Mouse (Mus musculus) hindbrain, embryonic 11.5 days (tissue): ENCODE data around the gene Abracl. TPM values are rescaled to one million over a fixed set of nuclear protein-coding genes. Genes with fewer than 3 reads are reported as not detected.

Source experiments
- ATAC-seq: fragments of 200-750 bp; cut with Nextera tagmentation; 2 replicates; pipeline ENCODE4 v1.8.0; 2017; ENCODE audit warnings: mild to moderate bottlenecking, moderate TSS enrichment, moderate library complexity; ENCODE audit not compliant: low FRiP score
- DNase-seq: peaks from one replicate; pipeline ENCODE4 v3.0.0-alpha.2; 2015; ENCODE audit warnings: low spot score
- H3K27ac ChIP-seq: fragments of 300-500 bp; sonication (generic); 2 replicates; pipeline ENCODE4 v1.5.1; 2014; ENCODE audit warnings: mild to moderate bottlenecking, low read depth, low read length
- H3K27me3 ChIP-seq: fragments of 300-500 bp; sonication (generic); 2 replicates; pipeline ENCODE4 v1.6.1; 2014; ENCODE audit warnings: mild to moderate bottlenecking, low read length, moderate library complexity, mixed read lengths; ENCODE audit not compliant: control insufficient read depth, insufficient read depth
- H3K36me3 ChIP-seq: fragments of 300-500 bp; sonication (generic); 2 replicates; pipeline ENCODE4 v1.6.1; 2014; ENCODE audit warnings: mild to moderate bottlenecking, low read length, moderate library complexity, mixed read lengths; ENCODE audit not compliant: control insufficient read depth, insufficient read depth
- H3K4me1 ChIP-seq: fragments of 300-500 bp; sonication (generic); replicated peaks from 2 replicates; pipeline ENCODE4 v1.6.1; 2014; ENCODE audit warnings: low read length, mixed read lengths; ENCODE audit not compliant: control insufficient read depth, insufficient read depth
- H3K4me2 ChIP-seq: fragments of 300-500 bp; sonication (generic); replicated peaks from 2 replicates; pipeline ENCODE4 v1.6.1; 2014; ENCODE audit warnings: mild to moderate bottlenecking, low read depth, low read length
- H3K4me3 ChIP-seq: fragments of 300-500 bp; sonication (generic); 2 replicates; pipeline ENCODE4 v1.5.1; 2014; ENCODE audit warnings: low read depth, low read length
- H3K9ac ChIP-seq: fragments of 300-500 bp; sonication (generic); 2 replicates; pipeline ENCODE4 v1.6.1; 2014; ENCODE audit warnings: low read depth, low read length
- H3K9me3 ChIP-seq: fragments of 300-500 bp; sonication (generic); 2 replicates; pipeline ENCODE4 v1.6.1; 2016; ENCODE audit warnings: low read length; ENCODE audit not compliant: control insufficient read depth
- WGBS: fragments of 180-500 bp; shearing (Covaris S2); extraction: QIAGEN DNeasy Blood & Tissue Kit; methylation state at CpG from one replicate; pipeline ENCODE4 v1.1.7; 2014; 5-methylcytosine and 5-hydroxymethylcytosine counted together
- polyA plus RNA-seq: library from polyadenylated mRNA; unstranded; fragments of >200 nt; fragmentation: Nextera tagmentation; extraction: Ambion mirVana; gene quantifications from 2 replicates; pipeline ENCODE4 v1.2.1, GENCODE M21; 2014

The Abracl gene
- polyA plus RNA-seq, 1 experiment from 2014 or later, result 223 TPM

DNA sequence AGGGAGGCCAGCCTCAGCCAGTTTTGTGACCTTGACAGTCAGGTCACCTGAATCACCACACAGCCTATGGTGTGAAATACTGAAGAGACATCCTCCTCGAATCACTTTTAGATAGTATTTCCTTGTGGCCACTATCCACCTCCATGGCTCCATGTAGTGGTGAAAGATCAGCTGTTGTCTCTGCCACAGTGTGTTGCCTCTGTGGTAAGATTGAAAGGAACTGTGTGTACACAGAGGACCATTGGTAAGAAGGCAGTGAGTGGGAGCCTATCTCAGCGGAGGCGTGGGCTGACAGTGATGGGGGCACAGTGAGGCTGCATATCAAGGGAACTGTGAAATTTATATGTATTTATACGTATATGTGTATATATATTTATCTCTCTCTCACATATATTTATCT, 38.4 kb upstream of the Abracl start:
- Histone ChIP-seq H3K27ac (no peak overlapping the region), H3K4me1 (no peaks in the 10 kb centered on the region), H3K9me3 (no peaks in the 10 kb centered on the region), H3K4me3 (no peak overlapping the region), H3K36me3 (no peaks in the 10 kb centered on the region), H3K27me3 (no peaks in the 10 kb centered on the region), H3K4me2 (no peak overlapping the region), H3K9ac (no peak overlapping the region)
- WGBS, result 91% methylated on average over 4 of the region's 4 CpGs
- ATAC-seq, result no peak
- DNase-seq, result no peak

DNA sequence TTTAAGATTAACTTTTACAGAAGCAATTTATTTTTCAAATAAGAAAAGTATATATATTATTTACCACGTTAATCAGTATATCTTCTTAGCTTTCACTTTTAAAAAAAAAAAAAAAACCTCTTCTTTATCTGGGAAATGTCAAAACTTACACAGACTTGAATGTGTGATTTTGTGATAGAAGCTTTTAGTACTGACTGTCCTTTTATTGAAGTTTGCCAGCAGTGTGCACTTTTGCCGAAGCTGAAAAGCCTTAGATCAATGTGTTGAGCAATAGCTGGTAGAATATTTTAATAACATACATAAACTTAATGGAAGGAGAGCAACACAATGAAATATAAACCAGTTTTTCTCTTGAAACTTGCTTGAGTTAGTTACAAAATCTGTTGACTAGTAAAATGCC, 37.7 kb upstream of the Abracl start:
- WGBS, result 96% methylated on average over 2 of the region's 2 CpGs
- Histone ChIP-seq H3K9ac (no peak overlapping the region), H3K36me3 (no peaks in the 10 kb centered on the region), H3K9me3 (no peaks in the 10 kb centered on the region), H3K4me3 (no peak overlapping the region), H3K27ac (no peak overlapping the region), H3K4me1 (no peaks in the 10 kb centered on the region), H3K27me3 (no peaks in the 10 kb centered on the region), H3K4me2 (no peak overlapping the region)
- ATAC-seq, result no peak
- DNase-seq, result no peak

DNA sequence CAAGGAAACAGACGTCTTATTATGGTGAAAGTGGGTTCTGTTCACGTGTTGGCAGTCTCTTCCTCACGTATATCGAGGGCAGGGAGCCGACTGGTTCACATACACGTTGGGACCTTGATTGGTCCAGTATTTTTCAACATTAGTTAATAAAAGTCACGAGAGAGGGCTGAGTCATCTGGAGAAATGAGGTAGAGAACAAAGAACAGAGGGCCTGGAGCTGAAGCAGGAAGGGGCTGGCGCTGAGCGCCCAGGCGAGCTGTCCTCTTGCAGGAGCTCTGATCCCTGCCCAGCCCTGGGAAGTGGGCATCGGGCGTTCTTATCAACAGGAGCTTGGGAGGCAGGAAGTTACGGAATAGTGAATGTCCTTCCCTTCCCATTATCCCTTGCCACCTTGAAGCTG, 36.7 kb upstream of the Abracl start:
- H3K27ac ChIP-seq, result no peak overlapping the region
- H3K36me3 ChIP-seq, result no peaks in the 10 kb centered on the region
- ATAC-seq (no peak), DNase-seq (no peak)
- WGBS, result 90% methylated on average over 13 of the region's 13 CpGs
- no peak overlapping the region for H3K4me3 ChIP-seq
- H3K9ac ChIP-seq, result no peak overlapping the region
- no peak overlapping the region for H3K4me2 ChIP-seq
- no peaks in the 10 kb centered on the region for H3K9me3 ChIP-seq
- no peaks in the 10 kb centered on the region for H3K4me1 ChIP-seq
- H3K27me3 ChIP-seq, result no peaks in the 10 kb centered on the region

DNA sequence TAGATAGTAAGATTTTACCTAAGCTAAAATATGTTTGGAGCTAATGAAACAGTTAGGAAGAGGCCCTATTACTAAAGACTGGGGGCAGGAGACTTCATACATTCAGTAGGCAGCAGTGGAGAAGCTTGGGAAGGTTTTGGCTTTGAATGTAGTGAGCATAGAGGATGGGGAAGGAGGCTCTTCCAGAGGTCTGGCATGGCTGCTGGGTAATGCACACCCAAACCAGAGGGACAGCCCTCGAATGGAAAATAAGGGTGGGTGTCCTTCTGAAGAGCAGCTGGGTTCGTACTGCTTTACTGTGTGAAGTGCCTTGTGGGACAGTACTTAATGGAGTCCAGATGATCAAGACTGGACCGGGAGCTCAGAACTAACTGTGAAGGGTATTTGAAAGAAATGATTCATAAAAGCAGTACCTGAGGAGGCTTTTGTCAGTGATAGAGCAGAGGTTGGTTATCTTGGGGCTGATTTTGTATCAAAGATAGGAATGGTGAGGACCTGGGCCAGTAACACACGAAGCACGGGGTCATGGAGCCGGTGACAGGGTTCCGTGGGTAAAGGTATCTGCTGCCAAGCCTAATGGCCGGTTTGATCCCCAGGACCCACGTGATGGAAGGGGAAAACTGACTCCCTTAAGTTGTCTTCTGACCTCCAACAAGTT, 35.7 kb upstream of the Abracl start:
- no peak overlapping the region for H3K27ac ChIP-seq
- no peak overlapping the region for H3K9ac ChIP-seq
- 90% methylated on average over 9 of the region's 9 CpGs for WGBS
- no peak overlapping the region for H3K4me3 ChIP-seq
- no peaks in the 10 kb centered on the region for H3K27me3 ChIP-seq
- ATAC-seq, result no peak
- DNase-seq, result no peak
- no peak overlapping the region for H3K4me2 ChIP-seq
- H3K36me3 ChIP-seq, result no peaks in the 10 kb centered on the region
- H3K9me3 ChIP-seq, result no peaks in the 10 kb centered on the region
- H3K4me1 ChIP-seq, result no peaks in the 10 kb centered on the region

DNA sequence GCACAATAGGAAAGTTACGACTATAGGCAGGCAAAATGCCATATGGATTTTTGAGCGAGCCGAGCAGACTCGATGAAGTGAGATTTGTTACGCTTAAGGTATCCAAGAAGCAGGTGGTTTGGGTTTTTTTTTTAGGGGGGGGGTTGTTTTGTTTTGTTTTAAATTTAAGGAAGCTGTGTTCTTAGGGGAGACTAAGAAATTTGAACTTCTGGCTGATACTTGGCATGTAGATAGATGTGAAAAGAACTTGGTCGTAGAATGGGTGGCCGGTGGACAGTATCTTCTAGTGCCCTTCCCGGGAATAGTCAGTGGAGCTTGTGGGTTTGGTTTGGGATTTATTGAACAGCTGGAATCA, 33.3 kb upstream of the Abracl start:
- DNase-seq, result no peak
- Histone ChIP-seq H3K27ac (peak overlapping the region; percentile 95; the same call in 1 of the 2 replicates), H3K36me3 (no peaks in the 10 kb centered on the region), H3K4me1 (no peaks in the 10 kb centered on the region), H3K9ac (peak overlapping the region; percentile 95), H3K4me3 (peak overlapping the region; percentile 97), H3K9me3 (no peaks in the 10 kb centered on the region), H3K27me3 (no peaks in the 10 kb centered on the region), H3K4me2 (peak overlapping the region; percentile 74)
- no peak for ATAC-seq
- 0% methylated on average over 8 of the region's 8 CpGs for WGBS

DNA sequence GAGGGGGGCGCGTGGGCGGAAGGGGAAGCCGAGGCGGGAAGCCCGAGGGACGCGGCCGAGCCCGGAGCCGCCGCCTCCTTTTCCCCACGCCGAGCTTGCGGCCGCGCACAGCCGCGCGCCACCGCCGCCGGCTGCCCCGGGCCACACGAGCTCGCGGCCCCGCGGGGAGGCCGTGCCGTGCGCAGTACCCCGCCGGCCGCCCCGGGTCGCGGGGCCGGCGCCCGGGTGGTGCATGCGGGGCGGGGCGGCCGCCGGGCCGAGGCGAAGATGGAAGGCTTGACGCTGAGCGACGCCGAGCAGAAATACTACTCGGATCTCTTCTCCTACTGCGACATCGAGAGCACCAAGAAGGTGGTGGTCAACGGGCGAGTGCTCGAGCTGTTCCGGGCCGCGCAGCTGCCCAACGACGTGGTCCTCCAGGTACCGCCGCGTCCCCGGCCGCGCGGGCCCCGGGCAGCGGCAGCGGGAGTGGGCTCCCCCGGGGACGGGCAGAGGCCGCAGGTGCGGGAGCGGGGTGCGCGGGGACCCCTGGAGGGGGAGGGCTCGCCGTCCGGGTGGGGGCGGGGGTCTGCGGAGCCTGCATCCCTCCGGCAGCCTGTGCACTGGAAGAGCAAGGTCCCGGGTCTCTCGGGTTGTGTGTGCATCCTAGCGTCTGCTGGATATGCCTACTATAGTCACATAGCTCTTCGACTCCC, 32.8 kb upstream of the Abracl start, which contains the start of gene Reps1:
Gene Reps1 (plus strand): TSS at position 166 of the 695 bp plus-strand sequence.
- WGBS, result 0% methylated on average over 24 of the region's 90 CpGs
- peak within 1 kb of the TSS; percentile 95 for H3K9ac ChIP-seq
- peak within 1 kb of the TSS; percentile 74 for H3K4me2 ChIP-seq
- ATAC-seq (peak; percentile 86), DNase-seq (peak; percentile 66)
- H3K27me3 ChIP-seq, result no peaks in the 10 kb centered on the region
- H3K4me3 ChIP-seq, result peak within 1 kb of the TSS; percentile 97
- H3K36me3 ChIP-seq, result no peaks in the 10 kb centered on the region
- no peaks in the 10 kb centered on the region for H3K4me1 ChIP-seq
- H3K9me3 ChIP-seq, result no peaks in the 10 kb centered on the region
- H3K27ac ChIP-seq, result peak within 1 kb of the TSS; percentile 95

DNA sequence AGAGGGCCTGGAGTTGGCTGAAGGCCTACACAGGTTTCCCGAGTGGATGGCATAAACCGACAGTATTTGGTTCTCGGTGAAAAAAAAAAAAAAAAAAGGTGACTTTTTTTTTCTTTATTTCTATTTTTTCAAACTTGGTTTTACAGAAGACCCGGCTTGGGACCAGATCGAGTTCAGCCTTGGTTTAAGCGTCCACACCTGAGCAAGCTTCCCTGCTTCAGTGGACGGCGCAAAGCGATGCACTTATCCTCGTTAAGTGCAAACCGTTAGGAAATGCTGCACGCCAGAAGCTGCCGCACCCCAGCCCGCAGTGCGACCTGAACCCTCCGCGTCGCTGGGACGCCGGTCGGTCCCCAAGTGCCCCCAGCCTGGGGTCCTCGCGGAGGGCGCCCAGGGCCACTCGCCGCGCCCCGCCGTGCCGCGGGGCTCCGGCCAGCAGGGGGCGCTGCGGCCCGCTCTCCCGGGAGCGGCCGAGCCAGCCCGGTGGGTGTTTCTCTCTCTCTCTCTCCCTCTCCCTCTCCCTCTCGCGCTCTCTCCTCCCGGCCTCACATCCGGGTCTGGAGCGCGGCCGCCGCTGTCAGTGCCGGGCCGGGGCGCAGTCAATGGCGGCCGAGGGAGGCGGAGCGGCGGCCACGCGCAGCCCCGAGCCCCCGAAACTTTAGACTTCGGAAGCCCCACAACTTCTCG, 32.1 kb upstream of the Abracl start:
- no peaks in the 10 kb centered on the region for H3K9me3 ChIP-seq
- WGBS, result 4% methylated on average over 37 of the region's 61 CpGs
- peak overlapping the region; percentile 95 for H3K9ac ChIP-seq
- no peaks in the 10 kb centered on the region for H3K27me3 ChIP-seq
- peak overlapping the region; percentile 97 for H3K4me3 ChIP-seq
- ATAC-seq, result peak; percentile 98
- H3K27ac ChIP-seq, result peak overlapping the region; percentile 95
- no peaks in the 10 kb centered on the region for H3K36me3 ChIP-seq
- H3K4me1 ChIP-seq, result no peaks in the 10 kb centered on the region
- DNase-seq, result peak; percentile 92
- H3K4me2 ChIP-seq, result peak overlapping the region; percentile 74

DNA sequence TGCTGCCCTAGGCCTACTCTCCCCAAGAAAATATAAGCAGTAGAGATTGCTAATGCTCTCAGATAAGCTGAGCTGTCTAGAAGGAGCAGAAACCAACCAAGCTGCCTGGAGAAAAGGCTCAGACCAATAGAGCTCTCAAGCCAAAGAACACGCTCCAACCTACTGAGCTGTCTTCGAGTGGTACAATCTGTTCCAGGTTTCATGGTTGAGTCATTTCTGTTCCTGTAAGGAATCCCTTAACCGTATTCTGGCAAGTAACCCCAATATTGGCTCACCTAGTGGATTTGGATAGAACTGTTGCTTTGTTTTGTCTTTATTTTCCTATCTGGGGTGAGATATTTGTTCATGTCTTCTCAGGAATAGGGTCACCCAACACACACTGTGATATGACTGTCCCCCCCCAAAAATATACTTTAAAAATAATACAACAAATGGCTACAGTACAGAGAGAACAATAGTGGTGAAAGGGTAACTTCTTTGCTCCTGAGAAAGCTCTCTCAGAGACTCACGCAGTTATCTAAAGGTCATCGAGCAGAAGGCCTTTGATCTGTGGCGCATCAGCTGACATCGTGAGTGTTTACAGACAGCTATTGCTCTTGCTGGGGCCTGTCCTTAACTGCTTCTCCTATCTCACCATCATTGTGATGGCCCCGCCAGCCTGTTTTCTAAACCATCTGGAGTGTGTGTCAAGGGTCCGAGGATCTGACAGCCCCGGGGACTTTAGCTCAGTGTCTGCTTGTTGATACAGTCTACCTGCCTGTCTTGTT, 24.5 kb upstream of the Abracl start:
- no peak overlapping the region for H3K4me2 ChIP-seq
- no peak for DNase-seq
- no peak overlapping the region for H3K4me3 ChIP-seq
- no peaks in the 10 kb centered on the region for H3K9me3 ChIP-seq
- H3K36me3 ChIP-seq, result no peaks in the 10 kb centered on the region
- no peak for ATAC-seq
- WGBS, result 65% methylated on average over 10 of the region's 10 CpGs
- H3K9ac ChIP-seq, result no peak overlapping the region
- no peaks in the 10 kb centered on the region for H3K4me1 ChIP-seq
- no peaks in the 10 kb centered on the region for H3K27me3 ChIP-seq
- H3K27ac ChIP-seq, result no peak overlapping the region
